ENCODE assay signal across 11 mouse cellular contexts in the genomic region with DNA sequence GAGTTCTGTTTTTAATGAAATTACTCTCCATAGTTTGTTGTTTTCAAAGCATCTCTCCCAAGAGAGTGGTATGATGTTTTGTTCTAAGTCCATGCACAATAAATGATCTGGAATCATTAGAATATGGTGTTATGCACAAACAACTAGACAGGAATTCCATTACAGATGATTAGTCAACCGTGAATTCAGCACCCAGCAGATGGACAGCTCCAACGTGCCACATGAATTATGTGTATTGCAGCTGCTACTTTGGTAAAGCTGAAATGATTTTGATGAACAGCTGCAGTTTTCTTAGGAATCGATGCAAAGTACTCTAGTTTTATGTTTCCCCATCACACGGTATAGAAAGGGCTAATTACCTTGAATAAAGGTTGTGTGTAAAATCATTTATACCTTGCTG.
DNase-seq lines count a peak whose midpoint lies in the region; ATAC-seq and TF ChIP-seq lines count a peak whose summit lies in the region.
"Had no signal": no experiment of that assay in that cellular context is flagged by ENCODE, and none has a peak within 500 bp of the region (broad histone marks: within the 10 kb centered on the region; RNA-seq: fewer than 3 reads in every experiment).

No protein-coding gene starts in this region.

- peak; percentile 61 for DNase-seq in forebrain, embryonic 11.5 days (ENCODE audit: low spot score)
- DNase-seq in lung, postnatal 14 days = peak; percentile 4
- no peak for DNase-seq in lung, adult 18-20 months
- peak; percentile 4 for DNase-seq in brain, adult 2 months (ENCODE audit: low read depth, low spot score)
- DNase-seq in limb, embryonic 11.5 days (ENCODE audit: low spot score) = peak; percentile 76
- DNase-seq in layer of hippocampus, adult 2 months (ENCODE audit: low spot score in 2 of 2) = no peak
- no peak for DNase-seq in spleen, postnatal 14 days (ENCODE audit: low spot score in 2 of 2)

- WGBS in forebrain, embryonic 11.5 days = 58% methylated on average over 4 of the region's 4 CpGs
- WGBS in forebrain, embryonic 15.5 days = 32% methylated on average over 4 of the region's 4 CpGs
- 62% methylated on average over 4 of the region's 4 CpGs for WGBS in limb, embryonic 11.5 days

- no peak overlapping the region for H3K4me3 ChIP-seq in forebrain, embryonic 11.5 days (ENCODE audit: low read depth, low read length)
- H3K4me3 ChIP-seq in forebrain, embryonic 15.5 days = no peak overlapping the region
- H3K4me3 ChIP-seq in limb, embryonic 11.5 days (ENCODE audit: low read depth, low read length) = no peak overlapping the region
- no peak overlapping the region for H3K4me3 ChIP-seq in layer of hippocampus, adult 2 months
- H3K4me3 ChIP-seq: hindbrain, embryonic 15.5 days; limb, embryonic 15.5 days had no signal

- no peaks in the 10 kb centered on the region for H3K27me3 ChIP-seq in forebrain, embryonic 11.5 days (ENCODE audit: control insufficient read depth, insufficient read depth, low read length)
- no peaks in the 10 kb centered on the region for H3K27me3 ChIP-seq in forebrain, embryonic 15.5 days
- H3K27me3 ChIP-seq in limb, embryonic 11.5 days (ENCODE audit: control insufficient read depth, insufficient read depth, low read length) = no peaks in the 10 kb centered on the region
- H3K27me3 ChIP-seq: CH12.LX; hindbrain, embryonic 15.5 days; limb, embryonic 15.5 days had no signal

- ATAC-seq in forebrain, embryonic 11.5 days (replicated peaks; ENCODE audit: low FRiP score) = no peak
- ATAC-seq in forebrain, embryonic 15.5 days (replicated peaks) = no peak
- ATAC-seq in limb, embryonic 11.5 days (ENCODE audit: insufficient number of reproducible peaks, low FRiP score, low TSS enrichment, low read depth) = no peak

- no peaks in the 10 kb centered on the region for H3K4me1 ChIP-seq in forebrain, embryonic 11.5 days (replicated peaks; ENCODE audit: control insufficient read depth, insufficient read depth, low read length)
- no peaks in the 10 kb centered on the region for H3K4me1 ChIP-seq in forebrain, embryonic 15.5 days
- no peaks in the 10 kb centered on the region for H3K4me1 ChIP-seq in limb, embryonic 11.5 days (ENCODE audit: control insufficient read depth, insufficient read depth, low read length)
- H3K4me1 ChIP-seq: hindbrain, embryonic 15.5 days; limb, embryonic 15.5 days had no signal

- no peak overlapping the region for H3K4me2 ChIP-seq in forebrain, embryonic 11.5 days (ENCODE audit: low read depth, low read length, severe bottlenecking)
- H3K4me2 ChIP-seq in forebrain, embryonic 15.5 days (replicated peaks) = no peak overlapping the region
- no peak overlapping the region for H3K4me2 ChIP-seq in limb, embryonic 11.5 days (ENCODE audit: low read depth, severe bottlenecking)
- H3K4me2 ChIP-seq: hindbrain, embryonic 15.5 days; limb, embryonic 15.5 days had no signal

- H3K27ac ChIP-seq in forebrain, embryonic 11.5 days (ENCODE audit: low read depth, low read length) = no peak overlapping the region
- no peak overlapping the region for H3K27ac ChIP-seq in forebrain, embryonic 15.5 days (replicated peaks)
- H3K27ac ChIP-seq in limb, embryonic 11.5 days (replicated peaks; ENCODE audit: low read depth, low read length) = no peak overlapping the region
- no peak overlapping the region for H3K27ac ChIP-seq in layer of hippocampus, adult 2 months
- H3K27ac ChIP-seq: hindbrain, embryonic 15.5 days; limb, embryonic 15.5 days had no signal

- H3K9ac ChIP-seq in forebrain, embryonic 11.5 days (ENCODE audit: low read length) = no peak overlapping the region
- no peak overlapping the region for H3K9ac ChIP-seq in forebrain, embryonic 15.5 days (replicated peaks)
- H3K9ac ChIP-seq in limb, embryonic 11.5 days (ENCODE audit: low read length) = no peak overlapping the region
- H3K9ac ChIP-seq: hindbrain, embryonic 15.5 days; limb, embryonic 15.5 days had no signal

- no peaks in the 10 kb centered on the region for H3K9me3 ChIP-seq in forebrain, embryonic 11.5 days (ENCODE audit: control insufficient read depth, low read length)
- H3K9me3 ChIP-seq in forebrain, embryonic 15.5 days = no peaks in the 10 kb centered on the region
- H3K9me3 ChIP-seq in limb, embryonic 11.5 days (ENCODE audit: control insufficient read depth, low read length) = no peaks in the 10 kb centered on the region
- H3K9me3 ChIP-seq: hindbrain, embryonic 15.5 days; limb, embryonic 15.5 days had no signal

- TF ChIP-seq CTCF in layer of hippocampus, adult 2 months (conservative IDR thresholded peaks at IDR 0.05) = no peak

- no peaks in the 10 kb centered on the region for H3K36me3 ChIP-seq in forebrain, embryonic 11.5 days (ENCODE audit: control insufficient read depth, insufficient read depth, low read length)
- no peaks in the 10 kb centered on the region for H3K36me3 ChIP-seq in forebrain, embryonic 15.5 days
- no peaks in the 10 kb centered on the region for H3K36me3 ChIP-seq in limb, embryonic 11.5 days (ENCODE audit: control insufficient read depth, insufficient read depth, low read length)
- H3K36me3 ChIP-seq: hindbrain, embryonic 15.5 days; limb, embryonic 15.5 days had no signal

Comparison
In these comparisons a context has a peak if more than half of its experiments do, and no peak if none do; other contexts are left out.
1. DNase-seq: peak in forebrain, embryonic 11.5 days (single experiment), lung, postnatal 14 days (single experiment), brain, adult 2 months (single experiment) and limb, embryonic 11.5 days (single experiment); none in lung, adult 18-20 months (0 of 2), layer of hippocampus, adult 2 months (0 of 2) and spleen, postnatal 14 days (0 of 2).